Mouse (Mus musculus) c-Kit-negative CD71-positive TER-119-positive erythroid progenitor cells, embryonic 14.5 days (primary cell): ENCODE data around the gene Limk2.
A peak's percentile ranks its signal among the peaks of the same experiment; 100 is the strongest.

Experiments used
- DNase-seq: peaks from one replicate; pipeline ENCODE4 v3.0.0-alpha.2; 2013; ENCODE audit warnings: low read depth, low spot score

Gene Limk2

DNA sequence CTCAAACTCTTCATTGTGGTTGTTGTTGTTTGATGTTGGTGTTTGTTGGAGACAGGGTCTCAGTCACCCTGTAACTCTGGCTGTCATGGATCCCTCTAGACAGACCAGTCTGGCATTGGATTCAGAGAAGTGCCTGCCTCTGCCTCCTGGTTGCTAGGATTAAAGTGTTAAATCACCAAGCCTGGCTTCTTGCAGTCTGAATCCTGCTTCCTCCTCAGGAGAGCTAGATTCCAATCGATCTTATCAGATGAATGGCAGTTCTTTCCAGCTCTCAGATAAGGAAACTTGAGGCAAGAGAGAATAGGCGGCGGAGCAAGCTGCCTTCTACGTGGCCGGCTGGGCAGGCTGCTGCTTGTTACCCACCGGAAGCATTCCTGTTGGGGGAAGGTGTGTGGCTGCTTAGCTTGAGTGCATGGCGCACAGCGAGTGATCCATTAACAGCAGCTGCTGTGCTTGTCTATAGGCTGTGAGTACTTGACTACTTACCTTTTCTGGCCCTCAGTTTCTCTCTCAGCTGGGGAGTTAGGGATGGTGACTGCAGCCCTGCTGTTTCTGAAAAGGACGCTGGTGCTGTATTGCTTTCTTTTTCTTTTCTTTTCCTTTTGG lies 74.2 kb downstream of the Limk2 start:
- DNase-seq: no peak

DNA sequence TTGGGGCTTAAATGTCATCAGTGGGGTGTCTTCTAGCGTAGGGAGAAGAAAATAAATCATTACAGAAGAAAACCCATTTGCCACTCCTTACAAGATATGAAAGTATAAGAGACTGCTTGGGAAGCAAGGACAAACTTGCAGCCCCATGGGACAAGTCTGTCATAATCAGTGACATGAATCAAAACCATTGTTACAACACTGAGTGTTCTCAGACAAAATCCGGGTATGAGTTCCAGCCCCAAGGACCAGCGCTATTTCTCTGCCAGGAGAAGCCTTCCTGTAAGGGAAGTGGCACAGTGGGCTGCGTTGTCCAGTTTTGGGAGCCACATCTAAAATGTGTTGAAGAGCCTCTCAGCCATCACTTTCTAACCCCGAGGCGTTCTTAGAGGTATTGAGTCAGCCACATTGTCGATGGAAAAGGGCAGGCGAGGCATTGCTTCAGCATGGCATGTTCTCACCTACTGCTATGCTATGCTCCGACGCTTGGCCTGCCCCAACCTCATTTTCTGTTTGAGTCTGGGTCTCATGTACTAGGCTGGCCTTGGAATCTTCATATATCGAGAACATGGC lies 74.8 kb downstream of the Limk2 start:
- no peak for DNase-seq

DNA sequence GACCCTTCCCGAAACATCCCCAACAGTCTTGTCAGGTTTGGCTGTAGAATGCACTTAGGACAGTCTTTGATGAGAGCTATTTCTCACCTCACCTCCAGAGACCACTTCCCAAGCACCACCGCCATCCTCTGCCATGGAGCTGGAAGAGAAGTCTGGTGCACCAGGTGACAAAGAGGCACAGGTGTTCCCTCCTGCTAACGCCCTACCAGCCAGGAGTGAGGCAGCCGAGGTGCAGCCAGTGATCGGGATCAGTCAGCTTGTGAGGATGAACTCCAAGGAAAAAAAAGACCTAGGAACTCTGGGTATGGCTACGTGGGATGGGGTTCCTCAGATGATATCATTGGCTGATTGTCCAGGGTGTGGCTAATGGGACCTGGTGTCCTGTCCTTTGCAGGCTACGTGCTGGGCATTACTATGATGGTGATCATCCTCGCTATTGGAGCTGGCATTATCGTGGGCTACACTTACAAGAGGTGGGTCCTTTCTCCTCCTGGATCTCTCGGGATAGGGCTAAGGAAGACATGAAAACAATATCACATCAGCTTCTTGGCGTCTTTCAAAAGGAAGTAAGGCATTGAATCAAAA lies 75.8 kb downstream of the Limk2 start:
- DNase-seq: no peak

DNA sequence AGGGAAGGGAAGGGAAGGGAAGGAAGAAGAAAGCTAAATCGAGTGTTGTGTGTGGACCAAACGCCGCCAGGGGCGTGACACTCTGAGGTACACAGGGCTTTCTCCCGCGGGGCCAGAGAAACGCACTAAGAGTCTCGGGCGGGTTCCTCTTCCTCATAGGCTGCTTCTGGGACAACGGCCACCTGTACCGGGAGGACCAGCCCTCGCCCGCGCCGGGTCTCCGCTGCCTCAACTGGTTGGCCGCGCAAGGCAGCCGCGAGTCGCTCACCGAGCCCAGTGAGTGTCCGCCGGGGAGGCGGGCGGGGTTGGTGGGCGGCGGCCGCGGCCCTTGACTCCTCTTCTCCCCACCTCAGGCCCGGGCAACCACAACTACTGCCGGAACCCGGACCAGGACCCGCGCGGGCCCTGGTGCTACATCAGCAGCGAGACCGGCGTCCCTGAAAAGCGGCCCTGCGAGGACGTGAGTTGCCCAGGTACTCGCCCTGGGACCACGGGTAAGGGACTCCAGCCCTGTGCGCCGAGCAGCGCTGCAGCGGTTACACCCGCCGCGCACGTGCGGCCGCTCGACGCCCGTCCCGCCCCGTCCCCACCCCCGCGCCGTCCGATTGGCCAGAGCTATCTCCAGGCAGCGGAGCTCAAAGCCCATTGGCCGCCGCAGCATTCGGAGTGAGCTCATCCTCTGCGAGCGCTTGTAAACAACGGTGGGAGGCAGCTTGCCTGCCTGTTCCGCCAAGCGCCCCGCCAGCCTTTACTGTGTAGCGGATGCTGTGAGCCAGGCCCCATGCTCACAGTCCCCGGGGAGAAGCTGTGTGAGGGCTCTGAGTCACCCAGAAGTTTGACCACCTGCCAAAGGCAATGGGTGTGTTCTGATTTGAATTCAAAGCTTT lies 77.0 kb downstream of the Limk2 start:
- DNase-seq: no peak

DNA sequence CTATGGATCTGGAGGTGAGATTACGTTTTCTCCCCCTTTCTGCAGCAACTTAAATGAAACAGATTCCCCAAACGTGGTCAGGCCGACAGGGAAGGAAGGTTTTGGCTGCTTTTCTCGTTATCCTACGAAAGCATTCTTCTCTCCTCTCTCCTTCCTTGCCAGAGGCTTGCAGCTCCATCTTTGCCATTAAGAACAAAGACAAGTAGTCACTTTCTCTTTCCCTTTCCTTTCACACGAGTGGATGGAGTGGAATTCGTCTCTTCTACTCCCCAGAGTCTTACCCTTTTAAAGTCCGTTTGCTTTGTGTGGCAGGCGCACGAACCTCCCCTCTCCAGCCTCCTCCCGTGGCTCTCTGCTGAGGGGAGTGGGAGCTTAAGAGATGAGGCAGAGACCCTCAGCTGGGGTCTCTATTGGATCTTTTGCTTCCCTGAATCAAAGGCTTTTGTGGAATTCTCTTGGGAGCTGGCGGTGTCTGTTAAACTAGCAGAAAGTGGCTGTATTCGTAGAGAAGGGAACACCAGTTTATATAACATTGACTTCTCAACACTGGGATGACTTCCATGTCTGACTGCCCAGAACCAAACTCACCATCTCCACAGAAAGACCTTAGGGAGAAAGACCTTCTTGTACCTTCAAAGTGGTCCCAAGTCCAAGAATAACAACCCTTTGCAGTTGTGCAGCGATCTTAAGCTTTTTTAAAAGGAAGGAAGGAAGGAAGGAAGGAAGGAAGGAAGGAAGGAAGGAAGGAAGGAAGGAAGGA lies 77.8 kb downstream of the Limk2 start:
- no peak for DNase-seq

DNA sequence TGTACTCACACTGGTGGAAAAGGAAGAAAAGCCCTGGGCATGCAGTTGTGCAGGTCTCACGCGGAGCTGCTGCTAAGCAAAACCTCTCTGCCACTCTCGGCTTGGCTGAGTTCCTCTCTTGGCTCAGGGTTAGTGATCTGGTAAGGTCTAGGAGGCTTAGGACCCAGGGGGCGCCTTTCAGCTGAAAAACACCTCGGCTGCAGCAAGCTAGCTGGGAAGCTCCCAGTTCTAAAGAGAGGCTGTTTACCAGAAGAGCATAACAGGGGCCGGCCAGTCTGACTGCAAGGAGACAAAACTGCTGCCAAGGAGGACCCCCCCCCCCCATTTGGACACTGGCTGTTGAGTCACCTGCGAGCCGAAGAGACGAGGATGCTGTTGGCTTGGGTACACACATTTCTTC lies 78.4 kb downstream of the Limk2 start:
- no peak for DNase-seq

DNA sequence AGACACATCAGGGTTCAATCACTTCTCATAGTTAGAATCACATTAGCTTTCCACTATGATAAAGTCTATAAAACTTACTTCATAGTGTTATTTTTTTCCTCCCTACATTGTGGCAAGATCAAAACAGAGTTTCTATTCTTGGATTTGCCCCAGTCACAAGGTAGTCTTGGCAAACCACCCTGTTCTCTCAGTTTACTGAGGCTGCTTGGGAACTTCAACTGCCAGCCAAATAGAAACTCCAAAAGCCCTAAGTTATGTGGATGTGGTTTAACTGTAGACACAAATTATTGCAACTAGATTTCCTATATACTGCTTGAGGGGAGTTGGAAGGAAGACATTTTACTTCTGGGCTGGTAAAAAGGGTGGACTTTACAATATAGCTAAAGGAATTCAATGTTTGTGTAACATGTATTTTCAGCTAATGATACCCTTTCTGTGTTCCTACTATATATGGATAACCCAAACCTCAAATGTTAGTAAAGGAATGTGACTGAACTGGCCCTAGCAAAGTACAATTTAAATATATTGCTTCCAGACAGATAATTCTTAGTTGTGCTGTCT lies 79.0 kb downstream of the Limk2 start, which contains the start of gene Pik3ip1:
Gene Pik3ip1, plus strand, starts transcription at position 511 of the 561 bp plus-strand sequence.
- DNase-seq: no peak

DNA sequence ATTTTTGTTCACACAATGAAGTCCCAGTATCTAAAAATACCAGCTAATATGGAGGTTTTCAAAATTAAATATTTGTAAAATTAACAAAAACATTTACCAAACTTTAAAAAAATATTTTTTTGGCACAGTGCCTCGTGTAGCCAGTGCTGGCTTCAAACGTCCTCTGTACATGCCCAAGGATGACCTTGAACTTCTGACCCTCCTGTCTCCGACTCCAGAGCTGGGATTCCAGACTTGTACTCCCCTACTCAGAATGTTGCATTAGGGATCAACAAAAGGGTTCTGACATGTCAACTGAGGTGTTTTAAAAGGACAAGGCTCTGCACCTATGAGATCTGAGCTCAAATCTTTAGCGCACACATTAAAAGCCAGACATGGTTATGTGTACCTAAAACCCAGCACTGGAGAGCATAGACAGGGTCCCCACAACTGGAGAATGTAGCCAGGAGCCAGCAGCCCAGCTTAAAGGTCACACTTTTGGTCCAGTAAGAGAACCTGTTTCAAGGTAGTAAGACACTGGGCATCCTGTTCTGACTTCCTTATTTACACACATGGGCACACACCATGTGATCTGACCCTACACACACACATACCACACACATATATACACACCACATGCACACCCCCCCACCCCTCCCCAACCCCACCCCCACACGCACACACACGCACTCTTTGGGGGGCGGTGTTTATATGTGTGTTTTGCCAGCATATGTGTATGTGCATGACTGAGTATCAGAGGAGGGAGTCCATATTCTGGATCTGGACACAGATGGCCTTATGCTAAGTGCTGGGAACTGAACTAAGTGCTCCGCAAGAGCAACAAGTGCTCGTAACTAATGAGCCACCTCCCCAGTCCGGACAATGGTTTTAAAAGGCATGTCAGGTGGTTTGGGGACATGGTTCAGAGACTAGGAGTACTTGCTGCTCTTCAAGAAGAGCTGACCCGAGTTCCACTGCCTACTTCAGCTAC lies 79.9 kb downstream of the Limk2 start:
- DNase-seq: no peak

DNA sequence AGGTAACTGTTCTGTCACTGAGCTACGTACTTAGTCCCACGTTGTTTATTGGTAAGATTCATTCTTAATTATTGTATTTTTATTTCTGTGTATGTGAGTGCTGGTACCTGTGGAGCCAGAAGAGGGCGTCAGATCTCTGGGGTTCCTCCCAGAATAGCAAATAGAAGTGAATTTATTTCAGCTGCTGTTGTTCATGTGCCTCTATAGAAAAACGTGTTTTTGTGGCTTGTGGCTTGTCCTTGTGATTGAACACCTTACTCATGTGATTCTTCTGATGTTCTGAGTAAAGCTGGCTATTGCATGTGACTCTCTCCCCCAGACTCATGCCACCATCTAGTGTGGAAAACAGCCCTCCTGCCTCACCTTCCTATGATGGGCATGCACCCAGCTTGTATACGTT lies 80.7 kb downstream of the Limk2 start:
- no peak for DNase-seq

DNA sequence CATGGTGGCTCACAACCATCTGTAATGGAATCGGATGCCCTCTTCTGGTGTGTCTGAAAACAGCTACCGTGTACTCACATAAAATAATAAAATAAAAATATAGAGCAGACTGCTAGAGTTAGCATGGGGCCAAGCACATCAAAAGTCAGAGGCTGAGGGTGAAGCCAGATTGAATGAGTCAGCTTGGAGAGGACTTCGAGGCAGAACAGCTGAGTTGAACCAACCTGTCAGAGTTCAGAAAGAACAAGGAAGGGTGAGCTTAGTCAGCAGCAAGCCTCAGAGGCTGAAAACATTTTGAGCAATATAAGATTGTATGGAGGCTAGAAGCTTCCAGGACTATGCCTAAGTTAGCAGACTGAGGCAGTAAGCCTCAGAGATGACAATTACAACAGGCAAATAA lies 90.7 kb downstream of the Limk2 start:
- DNase-seq: no peak

DNA sequence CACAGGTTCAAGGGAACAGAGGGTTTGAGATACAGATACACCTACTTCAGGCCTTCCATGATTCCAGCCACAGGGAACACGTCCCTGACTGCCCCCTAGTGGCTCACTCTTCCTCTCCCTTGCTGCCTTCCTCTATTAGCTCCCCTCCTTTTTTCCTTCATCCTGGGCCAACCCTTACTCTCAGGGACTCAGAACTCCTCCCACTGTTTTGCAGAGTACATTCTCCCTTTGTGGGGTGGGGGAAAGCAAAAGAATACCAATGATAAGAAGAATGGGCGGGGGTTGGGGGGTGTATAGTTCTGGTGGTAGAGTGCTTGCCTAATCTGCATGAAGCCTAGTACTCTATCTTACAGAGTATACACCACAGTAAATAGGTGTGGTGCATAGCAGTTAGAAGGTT lies 94.8 kb downstream of the Limk2 start:
- DNase-seq: peak; percentile 20

DNA sequence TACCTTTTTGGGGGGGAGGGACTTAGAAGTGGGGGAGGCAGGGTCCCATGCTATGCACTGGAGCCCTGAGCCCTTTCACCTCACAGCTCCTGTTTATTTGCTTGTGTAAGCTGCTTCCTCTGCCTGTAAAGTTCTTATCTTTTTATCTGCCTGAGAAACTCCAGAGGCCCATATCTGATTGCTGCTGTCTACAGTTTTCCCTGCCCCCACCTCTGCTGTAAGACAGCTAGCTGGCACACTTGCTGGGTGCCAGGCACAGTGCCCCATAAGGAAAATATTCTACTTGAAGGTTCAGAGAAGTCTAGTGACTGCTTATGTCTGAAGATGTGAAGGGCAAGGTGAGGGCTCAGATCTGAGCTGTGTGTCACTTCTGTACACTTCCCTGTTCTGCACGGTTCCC lies 95.7 kb downstream of the Limk2 start:
- DNase-seq: no peak

DNA sequence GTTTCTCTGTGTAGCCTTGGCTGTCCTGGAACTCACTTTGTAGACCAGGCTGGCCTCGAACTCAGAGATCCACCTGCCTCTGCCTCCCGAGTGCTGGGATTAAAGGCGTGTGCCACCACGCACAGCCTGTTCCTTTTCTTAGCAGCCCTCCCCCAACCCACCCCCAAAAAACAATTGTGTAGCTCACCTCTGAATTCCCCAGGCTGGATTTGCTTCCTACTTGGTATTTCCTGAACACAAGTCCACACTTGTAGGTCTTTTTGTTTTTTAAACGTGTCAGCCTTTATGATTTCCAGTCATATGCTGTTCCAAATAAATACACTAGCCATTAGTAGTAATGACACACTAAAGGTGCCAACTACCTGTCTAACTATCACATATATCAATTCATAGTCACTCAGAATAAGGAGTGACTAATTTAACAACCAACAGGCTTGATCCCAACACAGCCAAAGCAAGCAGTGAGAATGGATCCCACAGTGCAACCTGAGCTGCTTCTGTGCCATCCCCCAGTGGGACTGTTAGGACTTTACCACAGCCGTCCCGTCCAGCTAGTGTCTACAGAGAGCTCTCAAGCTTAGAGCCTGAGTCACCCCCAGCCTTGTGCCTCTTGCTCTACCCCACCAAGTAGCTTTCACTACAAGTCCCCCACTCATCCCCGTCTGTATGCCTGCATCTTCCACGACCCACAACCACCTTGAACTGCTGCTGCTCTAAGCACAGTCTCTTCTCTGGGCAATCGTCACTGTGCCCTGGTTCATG lies 97.2 kb downstream of the Limk2 start:
- no peak for DNase-seq

DNA sequence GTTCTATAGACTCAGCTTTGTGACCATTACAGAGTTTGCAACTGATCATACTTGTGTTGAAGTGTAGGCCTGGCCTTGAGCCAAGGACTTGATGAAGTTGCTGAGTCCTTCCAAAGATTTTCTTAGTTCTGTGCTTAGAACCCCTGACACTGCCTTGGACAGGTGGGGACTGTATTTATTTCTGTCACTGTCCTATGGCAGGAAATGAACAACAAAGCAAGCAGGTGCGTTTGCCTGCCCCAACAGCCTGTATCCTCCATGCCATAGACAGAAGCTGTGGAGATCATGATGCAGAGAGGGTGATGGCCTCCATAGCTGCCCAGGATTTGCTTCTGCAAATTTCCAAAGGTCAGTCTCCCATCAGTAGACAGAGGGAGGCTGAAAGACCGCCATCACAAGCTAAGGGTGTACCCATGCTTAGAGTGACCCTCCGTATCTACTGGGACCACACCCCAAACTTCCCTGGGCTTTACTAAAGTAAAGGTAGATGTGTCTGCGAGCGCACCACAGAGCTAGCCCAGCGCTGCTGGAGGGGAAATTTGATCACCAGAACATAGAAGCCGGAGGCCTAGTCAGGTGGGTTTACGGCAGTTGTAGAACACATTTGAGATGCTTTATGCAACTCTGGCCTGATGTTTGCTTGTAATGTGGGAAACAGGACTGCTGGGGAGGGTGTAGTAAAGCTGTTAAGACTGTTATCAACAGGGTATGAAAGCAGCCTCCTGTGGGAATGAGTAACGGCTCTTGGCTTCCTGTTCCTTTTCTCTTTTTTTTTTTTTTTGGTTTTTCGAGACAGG lies 98.0 kb downstream of the Limk2 start:
- DNase-seq: no peak

DNA sequence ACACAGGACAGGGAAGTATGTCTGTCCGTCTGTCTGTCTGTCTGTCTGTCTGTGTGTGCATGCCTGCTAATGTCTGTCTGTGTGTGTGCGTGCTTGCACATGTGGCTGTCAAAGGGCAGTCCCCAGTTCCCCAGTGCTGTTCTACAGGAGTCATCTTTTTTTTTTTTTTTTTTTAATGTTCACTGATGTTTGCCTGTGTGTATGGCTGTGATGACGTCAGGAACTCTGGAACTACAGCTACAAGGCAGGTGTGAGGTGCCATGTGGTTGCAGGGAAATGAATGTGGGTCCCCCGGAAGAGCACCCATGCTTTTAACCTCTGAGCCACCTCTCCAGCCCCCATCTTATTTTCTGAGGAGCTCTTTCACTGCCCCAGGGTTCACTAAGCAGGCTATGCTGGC lies 99.1 kb downstream of the Limk2 start:
- no peak for DNase-seq

DNA sequence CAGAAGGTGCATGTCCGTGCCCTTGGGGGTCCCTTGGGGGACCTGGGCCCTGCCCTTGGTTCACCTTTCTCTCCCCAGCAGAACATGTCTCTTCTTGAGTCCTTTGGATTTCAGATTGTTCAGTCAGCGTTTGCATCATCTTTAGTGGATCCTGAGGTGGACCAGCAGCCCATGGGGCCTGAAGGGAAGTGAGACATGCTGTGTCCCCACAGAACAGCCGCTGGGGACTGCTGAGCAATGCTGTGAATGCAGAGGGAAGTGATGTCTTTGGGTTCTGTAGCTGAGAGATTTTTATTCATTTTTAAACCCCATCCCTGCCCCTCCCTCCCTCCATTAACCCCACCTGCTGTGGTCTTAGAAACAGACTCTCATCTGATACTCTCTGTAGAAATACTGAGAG lies 101.1 kb downstream of the Limk2 start:
- DNase-seq: no peak

DNA sequence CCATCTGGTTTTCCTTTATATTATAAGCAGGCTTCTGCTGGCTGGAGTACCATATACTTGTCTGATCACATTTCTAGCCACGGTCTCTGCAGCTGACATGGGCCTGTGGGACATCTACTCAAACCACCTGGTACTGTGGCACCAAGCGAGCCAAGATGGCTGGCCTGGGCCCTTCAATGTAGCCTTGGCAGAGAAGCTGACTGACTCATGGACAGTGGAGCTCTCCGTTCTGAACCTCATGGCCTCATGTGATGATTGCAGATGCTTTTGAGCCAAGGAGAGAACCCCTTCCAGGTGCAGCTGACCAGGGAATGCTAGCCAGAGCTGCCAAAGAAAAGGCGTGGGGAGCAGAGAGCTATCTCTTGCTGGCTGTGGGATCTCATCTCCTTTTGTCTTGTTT lies 103.2 kb downstream of the Limk2 start:
- DNase-seq: no peak

DNA sequence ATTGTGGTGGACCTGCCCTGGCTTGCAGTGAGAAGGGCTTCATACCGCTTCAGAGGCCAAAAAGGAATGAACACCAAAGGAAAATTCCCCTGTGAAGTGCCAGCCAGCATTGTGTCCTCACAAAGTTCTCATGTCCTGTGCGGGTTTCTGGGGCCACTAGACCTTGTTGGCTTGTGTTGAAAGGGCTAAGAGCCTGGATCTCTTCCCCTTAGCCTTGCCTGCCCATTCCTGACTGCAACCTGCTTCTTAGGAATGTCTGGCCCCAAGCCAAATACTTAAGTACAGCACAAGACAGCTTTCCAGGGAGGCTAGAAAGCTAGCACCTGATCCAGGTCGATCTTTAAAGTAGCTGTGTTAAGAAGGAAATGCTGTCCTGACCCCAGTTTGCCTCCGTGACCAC lies 106.2 kb downstream of the Limk2 start:
- DNase-seq: no peak

DNA sequence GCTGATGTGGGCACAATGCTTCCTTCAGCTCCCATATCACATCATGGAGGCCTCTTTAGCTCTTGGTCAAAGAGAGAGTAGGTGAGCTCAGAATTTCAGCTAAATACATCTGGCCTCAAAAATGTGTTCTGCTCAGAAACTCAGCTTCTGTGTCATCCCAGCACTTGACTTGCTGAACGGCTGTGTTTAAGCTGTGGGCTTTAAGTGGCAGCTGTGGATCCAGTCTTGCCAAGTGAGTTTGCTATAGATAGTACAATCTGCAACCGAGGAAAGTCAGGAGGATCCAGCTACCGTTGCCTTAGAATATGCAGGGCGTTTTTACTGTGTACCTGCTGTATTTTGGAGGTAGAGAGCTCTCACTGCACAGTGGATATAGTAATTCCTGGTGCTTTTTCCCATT lies 106.6 kb downstream of the Limk2 start:
- no peak for DNase-seq
